Mouse (Mus musculus) ES-E14 (cell line): Measurements from ENCODE around the gene Chchd2.

Experiments
- HCFC1 ChIP-seq: IDR thresholded peaks from 2 replicates; pipeline ENCODE4 v1.6.1; 2012; ENCODE audit warnings: low read length, inconsistent platforms, borderline replicate concordance; ENCODE audit not compliant: insufficient read depth
- MAFK ChIP-seq: IDR thresholded peaks from 2 replicates; pipeline ENCODE4 v1.6.1; 2014; ENCODE audit warnings: mild to moderate bottlenecking, low read depth, low read length, inconsistent platforms; ENCODE audit not compliant: insufficient read depth
- ZC3H11A ChIP-seq: IDR thresholded peaks from 2 replicates; pipeline ENCODE4 v1.6.1; 2012; ENCODE audit warnings: low read depth, mild to moderate bottlenecking, inconsistent platforms, low read length, borderline replicate concordance
- ZNF384 ChIP-seq: IDR thresholded peaks from 2 replicates; pipeline ENCODE4 v1.6.1; 2012; ENCODE audit warnings: low read depth, low read length, inconsistent platforms

DNA sequence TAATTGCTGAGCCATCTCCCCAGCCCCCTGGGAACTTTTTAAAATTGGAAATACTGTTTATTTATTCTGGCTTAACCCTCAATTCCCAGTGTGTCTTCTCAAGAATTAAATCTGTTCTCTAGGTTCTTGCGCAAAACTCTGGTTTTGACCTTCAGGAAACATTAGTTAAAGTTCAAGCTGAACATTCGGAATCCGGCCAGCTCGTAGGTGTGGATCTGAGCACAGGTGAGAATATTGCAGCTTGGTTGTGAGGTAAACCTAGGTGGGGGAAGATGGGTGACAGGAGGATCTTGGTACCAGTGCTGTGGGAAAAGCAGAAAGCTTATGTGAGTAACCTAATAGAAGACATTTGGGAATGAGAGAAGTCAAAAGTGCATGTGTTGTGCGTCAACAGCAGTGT lies 42.4 kb downstream of the Chchd2 start:
- no peak for TF ChIP-seq ZC3H11A
- no peak for TF ChIP-seq ZNF384
- no peak for TF ChIP-seq MAFK
- TF ChIP-seq HCFC1, result no peak
